Mouse (Mus musculus): ENCODE measurements around the gene Erbb2.

DNA sequence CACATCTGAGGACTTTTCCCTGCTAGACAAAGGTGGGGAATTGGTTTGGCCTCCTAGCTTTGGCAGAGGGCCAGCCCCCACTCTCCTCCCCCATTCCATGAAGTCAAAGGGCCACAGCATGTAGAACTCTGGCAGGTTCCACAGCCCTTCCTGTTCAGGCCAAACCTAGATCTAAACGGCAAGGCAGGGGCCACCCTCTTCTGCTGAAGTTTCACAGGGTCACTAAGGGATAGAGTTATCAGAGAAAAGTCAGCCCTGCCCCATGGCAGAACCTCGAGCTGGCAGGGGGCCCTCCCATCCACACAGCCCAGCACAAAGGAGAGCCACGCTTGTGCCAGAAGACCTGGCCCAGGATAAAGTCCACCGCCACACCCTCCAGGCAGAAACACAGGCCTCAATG is 17.2 kb upstream of the Erbb2 start:
- no peak for TF ChIP-seq CTCF (IDR thresholded peaks at IDR 0.05; ENCODE audit: low read depth)
- no peak for TF ChIP-seq EP300 (IDR thresholded peaks at IDR 0.05; ENCODE audit: low read depth)

Data from liver, postnatal 0 days (tissue).